Mouse (Mus musculus) embryonic facial prominence, embryonic 11.5 days (tissue): ENCODE measurements around the gene Hpca. TPM values are rescaled to one million over a fixed set of nuclear protein-coding genes. Genes with fewer than 3 reads are reported as not detected.
A peak's percentile ranks its signal among the peaks of the same experiment; 100 is the strongest.

ENCODE experiments used
- ATAC-seq: fragments of 200-750 bp; cut with Nextera tagmentation; replicated peaks from 2 replicates; pipeline ENCODE4 v1.8.0; 2017; ENCODE audit warnings: low read depth; ENCODE audit not compliant: insufficient number of reproducible peaks, low FRiP score, low TSS enrichment
- DNase-seq: peaks from one replicate; pipeline ENCODE4 v3.0.0-alpha.2; 2015; ENCODE audit warnings: low spot score
- H3K27ac ChIP-seq: fragments of 300-500 bp; sonication (generic); replicated peaks from 2 replicates; pipeline ENCODE4 v1.5.1; 2014; ENCODE audit warnings: mild to moderate bottlenecking, low read depth, low read length, control low read depth
- H3K27me3 ChIP-seq: fragments of 300-500 bp; sonication (generic); 2 replicates; pipeline ENCODE4 v1.6.1; 2014; ENCODE audit warnings: mild to moderate bottlenecking, low read length, moderate library complexity, mixed read lengths; ENCODE audit not compliant: control insufficient read depth, insufficient read depth
- H3K36me3 ChIP-seq: fragments of 300-500 bp; sonication (generic); replicated peaks from 2 replicates; pipeline ENCODE4 v1.6.1; 2014; ENCODE audit warnings: low read depth, mild to moderate bottlenecking, low read length, moderate library complexity, mixed read lengths; ENCODE audit not compliant: control insufficient read depth, insufficient read depth
- H3K4me1 ChIP-seq: fragments of 300-500 bp; sonication (generic); 2 replicates; pipeline ENCODE4 v1.6.1; 2014; ENCODE audit warnings: low read length, mixed read lengths; ENCODE audit not compliant: control insufficient read depth, insufficient read depth
- H3K4me2 ChIP-seq: fragments of 300-500 bp; sonication (generic); 2 replicates; pipeline ENCODE4 v1.6.1; 2014; ENCODE audit warnings: low read depth, mild to moderate bottlenecking, control low read depth, low read length, moderate library complexity
- H3K4me3 ChIP-seq: fragments of 300-500 bp; sonication (generic); 2 replicates; pipeline ENCODE4 v1.5.1; 2014; ENCODE audit warnings: low read depth, low read length, control low read depth
- H3K9ac ChIP-seq: fragments of 300-500 bp; sonication (generic); replicated peaks from 2 replicates; pipeline ENCODE4 v1.6.1; 2014; ENCODE audit warnings: mild to moderate bottlenecking, control low read depth, low read length
- H3K9me3 ChIP-seq: fragments of 300-500 bp; sonication (generic); replicated peaks from 2 replicates; pipeline ENCODE4 v1.6.1; 2016; ENCODE audit warnings: mild to moderate bottlenecking, low read length, inconsistent platforms, mixed read lengths; ENCODE audit not compliant: control insufficient read depth
- WGBS: fragments of 180-500 bp; shearing (Covaris S2); extraction: QIAGEN DNeasy Blood & Tissue Kit; methylation state at CpG from one replicate; pipeline ENCODE4 v1.1.7; 2014; 5-methylcytosine and 5-hydroxymethylcytosine counted together
- polyA plus RNA-seq: library from polyadenylated mRNA; unstranded; fragments of >200 nt; fragmentation: Nextera tagmentation; extraction: Ambion mirVana; gene quantifications from 2 replicates; pipeline ENCODE4 v1.2.1, GENCODE M21; 2014

Gene Hpca
- polyA plus RNA-seq, 1 experiment from 2014 or later, result 3.5 TPM

DNA sequence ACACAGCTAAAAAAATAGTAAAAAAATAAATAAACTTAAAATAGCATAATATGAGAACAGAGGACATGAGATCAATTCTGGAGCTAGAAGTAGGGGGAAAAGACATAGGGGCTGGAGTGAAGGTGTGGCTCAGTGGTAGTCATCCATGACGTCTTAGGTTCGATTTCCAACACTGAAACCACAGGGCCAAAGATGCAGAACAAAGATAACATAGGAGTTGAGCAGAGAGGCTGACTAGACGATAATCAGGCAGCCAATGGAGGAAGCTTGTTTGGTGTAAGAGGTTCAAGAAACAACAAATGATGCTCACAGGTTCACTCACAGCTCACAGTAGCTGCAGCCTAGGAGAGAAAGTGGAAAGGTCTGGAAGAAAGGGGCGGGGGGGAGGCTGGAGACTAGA is 19.0 kb upstream of the Hpca start:
- no peak for DNase-seq
- no peaks in the 10 kb centered on the region for H3K36me3 ChIP-seq
- H3K4me3 ChIP-seq, result no peak overlapping the region
- no peak overlapping the region for H3K4me2 ChIP-seq
- peaks cover 3% of the 10 kb centered on the region; the same call in 1 of the 2 replicates for H3K4me1 ChIP-seq
- 81% methylated on average over 4 of the region's 4 CpGs for WGBS
- no peaks in the 10 kb centered on the region for H3K9me3 ChIP-seq
- H3K9ac ChIP-seq, result no peak overlapping the region
- no peak overlapping the region for H3K27ac ChIP-seq
- H3K27me3 ChIP-seq, result peaks cover 19% of the 10 kb centered on the region
- no peak for ATAC-seq

DNA sequence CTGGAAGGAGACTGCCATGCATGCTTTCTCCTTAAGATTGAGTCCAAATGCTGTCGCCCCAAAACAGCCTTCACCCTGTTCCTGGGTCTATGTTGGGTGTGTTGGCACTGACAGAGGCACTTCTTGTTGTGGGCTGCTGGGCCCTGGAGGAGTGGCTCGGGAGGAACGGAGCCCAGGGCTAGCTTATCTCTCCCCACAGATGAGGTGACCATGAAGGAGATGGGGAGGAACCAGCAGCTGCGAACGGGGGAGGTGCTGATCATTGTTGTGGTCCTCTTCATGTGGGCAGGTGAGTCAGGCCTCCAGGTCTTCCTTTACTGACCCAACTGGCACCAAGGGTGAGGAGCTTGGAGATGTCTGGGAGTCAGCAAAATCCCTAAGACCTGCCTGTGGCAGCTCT is 17.8 kb upstream of the Hpca start:
- Histone ChIP-seq H3K4me3 (no peak overlapping the region), H3K9ac (no peak overlapping the region), H3K36me3 (no peaks in the 10 kb centered on the region), H3K27me3 (peaks cover 23% of the 10 kb centered on the region), H3K4me2 (no peak overlapping the region), H3K9me3 (no peaks in the 10 kb centered on the region), H3K27ac (no peak overlapping the region), H3K4me1 (peaks cover 3% of the 10 kb centered on the region; the same call in 1 of the 2 replicates)
- DNase-seq (no peak), ATAC-seq (no peak)
- 85% methylated on average over 5 of the region's 5 CpGs for WGBS

DNA sequence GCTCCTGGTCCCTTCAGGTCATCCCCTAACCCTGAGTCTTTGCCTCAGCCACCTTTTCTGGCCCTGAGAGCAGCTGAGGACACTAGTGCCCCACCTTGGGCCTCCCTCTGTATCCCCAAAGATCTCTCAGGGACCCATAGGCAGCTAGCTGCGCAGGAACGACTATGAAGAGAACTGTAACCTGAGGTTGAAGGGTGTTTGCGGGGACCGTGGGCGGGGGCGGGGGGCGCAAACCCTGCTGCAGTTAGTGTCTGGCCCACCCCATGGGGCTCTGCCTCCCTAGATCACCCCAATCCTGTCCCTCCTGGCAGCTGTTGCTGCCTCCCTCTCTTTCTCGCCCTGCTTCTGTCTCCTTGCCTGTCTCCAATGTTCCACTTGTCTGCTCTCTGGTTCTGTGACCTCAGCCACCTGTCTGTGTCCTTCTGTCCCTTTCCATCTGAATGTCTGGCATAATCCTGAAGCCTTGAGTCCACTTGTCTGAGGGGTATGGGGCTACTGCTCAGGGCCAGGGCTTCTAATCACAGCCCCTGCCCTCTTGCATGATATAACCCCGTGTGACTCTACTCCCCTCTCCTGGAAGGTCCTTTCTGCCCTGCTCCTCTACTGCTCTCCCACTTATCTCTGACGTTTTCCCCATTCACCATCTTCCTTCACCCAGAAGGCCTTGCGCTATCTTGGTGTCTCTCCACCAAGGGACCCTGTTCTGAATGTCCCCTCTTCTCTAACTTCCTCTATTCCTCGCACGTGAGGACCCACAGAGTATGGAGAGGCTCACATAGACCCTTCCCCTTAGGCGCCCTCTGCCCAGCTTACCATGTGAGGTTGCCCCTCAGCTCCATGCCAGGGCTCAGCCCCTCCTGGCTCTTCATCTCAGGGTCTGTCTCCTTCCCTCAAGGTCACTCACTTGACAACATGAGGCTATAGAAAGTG is 15.8 kb upstream of the Hpca start:
- DNase-seq (no peak), ATAC-seq (no peak)
- peaks cover 3% of the 10 kb centered on the region; the same call in 1 of the 2 replicates for H3K4me1 ChIP-seq
- peak overlapping the region; percentile 68 for H3K9ac ChIP-seq
- peaks cover 23% of the 10 kb centered on the region for H3K27me3 ChIP-seq
- peak overlapping the region; percentile 54 for H3K4me3 ChIP-seq
- peak overlapping the region; percentile 96 for H3K4me2 ChIP-seq
- no peaks in the 10 kb centered on the region for H3K36me3 ChIP-seq
- no peaks in the 10 kb centered on the region for H3K9me3 ChIP-seq
- WGBS, result 40% methylated on average over 14 of the region's 14 CpGs
- no peak overlapping the region for H3K27ac ChIP-seq

DNA sequence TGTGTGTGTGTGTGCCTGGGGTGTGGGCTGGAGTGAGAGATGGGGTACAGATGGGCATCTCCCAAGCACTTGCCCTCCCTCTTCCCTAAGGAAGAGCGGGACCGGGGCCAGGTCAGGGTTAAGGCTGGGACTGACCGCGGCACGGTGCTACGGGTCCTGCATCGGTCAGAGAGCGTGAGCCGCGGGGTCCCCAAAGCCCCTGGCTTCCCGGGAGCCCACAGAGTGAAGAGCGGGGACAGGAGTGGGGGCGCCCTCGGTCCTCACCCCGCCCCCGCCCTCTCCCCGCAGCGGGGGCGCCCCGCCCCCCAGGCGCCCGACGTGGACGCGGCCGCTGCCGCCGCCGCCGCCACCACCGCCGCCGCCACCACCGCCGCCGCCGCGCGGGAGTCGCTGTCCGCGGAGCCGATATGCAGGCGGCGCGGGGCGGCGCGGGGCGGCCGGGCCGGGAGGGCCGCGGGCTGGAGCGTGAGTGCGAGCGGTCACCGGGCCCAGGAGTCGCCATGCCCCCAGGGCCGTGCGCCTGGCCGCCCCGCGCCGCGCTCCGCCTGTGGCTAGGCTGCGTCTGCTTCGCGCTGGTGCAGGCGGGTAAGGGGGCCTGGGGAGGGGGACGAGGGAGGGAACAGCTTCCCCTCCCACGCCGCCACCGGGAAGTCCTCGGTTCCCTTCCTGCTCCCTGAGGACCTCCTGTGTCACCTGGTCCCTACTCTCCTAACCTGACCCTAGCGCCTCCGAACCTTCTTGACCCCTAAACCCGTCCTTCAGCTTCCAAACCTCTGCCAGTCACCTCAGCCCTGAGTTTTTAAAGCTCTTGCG is 14.9 kb upstream of the Hpca start, which contains the start of gene Fndc5:
Gene Fndc5 (plus strand): TSS at position 421 of the 813 bp plus-strand sequence.
- ATAC-seq (0 out of 2 replicates have a peak, but pooled peaks have one; percentile 21), DNase-seq (peak; percentile 44)
- peak within 1 kb of the TSS; percentile 96 for H3K4me2 ChIP-seq
- peaks cover 3% of the 10 kb centered on the region; the same call in 1 of the 2 replicates for H3K4me1 ChIP-seq
- 0% methylated on average over 35 of the region's 80 CpGs for WGBS
- no peaks in the 10 kb centered on the region for H3K36me3 ChIP-seq
- peak within 1 kb of the TSS; percentile 68 for H3K9ac ChIP-seq
- no peaks in the 10 kb centered on the region for H3K9me3 ChIP-seq
- peaks cover 23% of the 10 kb centered on the region for H3K27me3 ChIP-seq
- H3K4me3 ChIP-seq, result peak within 1 kb of the TSS; percentile 54
- H3K27ac ChIP-seq, result no peak within 1 kb of the TSS

DNA sequence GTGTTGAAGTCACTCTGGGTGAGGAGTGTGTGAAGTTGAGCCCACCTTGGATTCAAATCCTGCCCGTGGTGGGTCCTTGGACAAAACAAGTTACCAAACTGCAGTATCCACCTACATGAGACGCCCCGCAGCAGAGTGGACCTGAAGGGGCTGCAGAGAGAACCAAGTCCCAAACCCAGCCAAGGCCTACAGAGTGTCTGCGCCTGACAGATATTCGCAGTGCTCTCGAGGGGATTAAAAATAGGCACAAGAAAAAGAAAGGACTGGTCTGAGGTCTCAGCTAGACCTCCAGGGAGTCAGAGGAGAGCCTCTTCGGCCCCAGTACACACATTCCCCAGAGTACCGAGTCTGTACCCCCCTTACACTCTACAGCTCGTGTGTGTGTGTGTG is 14.3 kb upstream of the Hpca start:
- no peak for DNase-seq
- 41% methylated on average over 9 of the region's 9 CpGs for WGBS
- Histone ChIP-seq H3K4me2 (peak overlapping the region; percentile 96), H3K27me3 (peaks cover 23% of the 10 kb centered on the region), H3K36me3 (no peaks in the 10 kb centered on the region), H3K27ac (no peak overlapping the region), H3K9ac (peak overlapping the region; percentile 68), H3K4me3 (peak overlapping the region; percentile 54), H3K4me1 (peaks cover 3% of the 10 kb centered on the region; the same call in 1 of the 2 replicates), H3K9me3 (no peaks in the 10 kb centered on the region)
- ATAC-seq, result no peak

DNA sequence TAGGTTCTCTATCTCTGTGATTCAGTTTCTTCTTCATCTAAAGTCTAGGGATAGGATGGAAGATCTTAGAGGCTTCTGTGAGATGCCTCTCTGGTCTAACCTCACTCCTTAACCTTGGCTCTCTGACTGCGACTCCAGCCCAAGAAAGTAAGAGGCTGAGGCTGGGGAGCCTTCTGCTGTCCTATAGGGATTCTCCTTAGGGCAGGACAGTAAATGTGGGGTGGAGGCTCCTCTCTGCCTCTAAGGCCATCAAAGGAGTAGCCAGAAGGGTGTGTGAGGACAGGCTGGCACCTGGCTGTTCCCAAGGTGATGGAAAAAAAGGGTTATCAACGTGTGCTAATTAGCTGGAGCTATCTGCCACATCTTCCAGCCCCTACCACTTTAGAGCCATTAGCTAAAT is 13.8 kb upstream of the Hpca start:
- no peak overlapping the region for H3K4me3 ChIP-seq
- H3K9ac ChIP-seq, result no peak overlapping the region
- ATAC-seq, result no peak
- no peak overlapping the region for H3K4me2 ChIP-seq
- 56% methylated on average over 2 of the region's 2 CpGs for WGBS
- no peaks in the 10 kb centered on the region for H3K36me3 ChIP-seq
- no peak for DNase-seq
- H3K27me3 ChIP-seq, result peaks cover 23% of the 10 kb centered on the region
- no peaks in the 10 kb centered on the region for H3K9me3 ChIP-seq
- peaks cover 3% of the 10 kb centered on the region; the same call in 1 of the 2 replicates for H3K4me1 ChIP-seq
- no peak overlapping the region for H3K27ac ChIP-seq

DNA sequence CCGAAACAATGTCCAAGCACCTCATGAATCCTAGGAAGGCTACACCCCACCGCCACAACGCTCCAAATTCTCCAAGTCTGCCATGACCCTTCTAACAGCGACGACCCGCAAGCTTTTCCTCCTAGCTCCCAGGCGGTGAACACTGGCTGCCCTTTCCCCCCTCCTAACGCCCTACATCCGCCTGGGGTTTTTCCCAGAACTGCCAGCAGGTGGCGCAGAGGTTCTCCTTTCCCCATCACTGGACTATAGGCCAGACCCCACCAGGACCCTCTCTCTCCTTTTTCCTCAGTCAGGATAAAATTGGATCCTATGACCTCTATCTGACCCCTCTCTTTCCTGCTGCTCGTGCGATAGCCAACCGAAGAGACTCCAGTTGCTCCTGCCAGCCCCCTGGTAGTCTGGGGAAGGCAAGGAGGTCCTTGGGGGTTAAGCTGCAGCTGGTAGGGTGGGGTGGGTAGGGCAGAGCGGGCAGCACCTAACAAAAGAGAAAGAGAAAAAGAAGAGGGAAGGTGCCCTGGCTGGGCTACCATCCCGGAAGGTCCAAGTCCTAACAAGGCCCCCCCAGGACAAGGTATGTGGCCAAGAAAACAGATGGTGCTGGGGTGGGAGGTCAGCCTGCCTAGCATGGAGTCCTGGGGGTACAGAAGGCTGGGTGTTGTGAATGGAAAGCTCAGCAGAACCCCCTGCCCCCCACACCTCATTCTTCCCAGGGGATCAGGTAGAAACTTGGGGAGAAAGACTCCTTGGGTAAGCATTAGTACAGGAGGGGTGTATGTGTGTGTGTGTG is 13.2 kb upstream of the Hpca start:
- peak; percentile 93 for DNase-seq
- Histone ChIP-seq H3K4me1 (peaks cover 3% of the 10 kb centered on the region; the same call in 1 of the 2 replicates), H3K4me3 (no peak overlapping the region), H3K27me3 (peaks cover 23% of the 10 kb centered on the region), H3K27ac (no peak overlapping the region), H3K9ac (0 out of 2 replicates have a peak overlapping the region, but pooled peaks have one; percentile 32), H3K9me3 (no peaks in the 10 kb centered on the region), H3K4me2 (no peak overlapping the region), H3K36me3 (no peaks in the 10 kb centered on the region)
- 0 out of 2 replicates have a peak, but pooled peaks have one; percentile 32 for ATAC-seq
- WGBS, result 10% methylated on average over 15 of the region's 15 CpGs
